Mouse (Mus musculus) c-Kit-negative CD71-positive TER-119-positive erythroid progenitor cells, embryonic 14.5 days (primary cell): ENCODE results near the gene Igfbp4.

Source experiments
- DNase-seq: peaks from one replicate; pipeline ENCODE4 v3.0.0-alpha.2; 2013; ENCODE audit warnings: low read depth, low spot score

Gene Igfbp4

DNA sequence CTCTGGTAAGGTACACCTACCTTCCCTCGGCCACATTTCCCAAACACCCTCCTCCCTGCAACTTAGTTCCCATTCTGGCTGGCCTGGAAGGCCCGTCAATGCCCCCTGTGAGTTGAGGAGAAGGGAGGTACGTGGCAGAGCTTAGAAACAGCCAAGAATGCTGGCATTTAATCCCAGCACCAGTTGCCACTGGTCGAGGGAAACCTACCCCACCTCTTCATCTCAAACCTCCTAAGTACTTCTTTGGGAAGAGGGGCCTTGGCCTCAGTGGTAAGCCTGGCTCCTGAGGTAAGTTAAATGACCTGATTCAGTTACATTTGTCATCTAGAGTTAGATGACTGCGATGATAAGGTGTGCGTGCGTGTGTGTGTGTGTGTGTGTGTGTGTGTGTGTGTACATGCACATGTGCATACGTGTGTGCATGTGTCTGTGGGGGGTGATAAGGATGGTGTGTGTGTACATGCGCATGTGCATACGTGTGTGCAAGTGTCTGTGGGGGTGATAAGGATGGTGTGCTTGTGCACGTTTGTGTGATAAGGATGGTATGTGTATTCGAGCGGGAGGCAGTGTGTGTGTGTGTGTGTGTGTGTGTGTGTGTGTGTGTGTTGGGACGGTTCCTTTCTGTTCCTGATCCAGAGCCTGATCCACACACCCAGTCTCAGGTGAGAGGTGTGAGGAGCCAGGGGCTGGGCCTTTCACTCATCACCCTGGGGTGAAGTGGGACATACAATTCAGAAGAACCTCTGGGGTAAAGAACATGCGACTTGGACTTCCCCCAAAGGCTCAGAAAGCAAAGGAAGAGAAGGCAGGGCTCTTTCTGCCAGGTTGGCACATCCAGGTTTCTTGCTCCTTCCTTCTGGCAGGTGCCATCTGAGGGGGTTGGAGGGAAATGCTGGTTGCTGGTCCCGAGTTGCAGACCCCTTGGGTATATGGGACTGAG is 1.1 kb downstream of the Igfbp4 start:
- DNase-seq = no peak

DNA sequence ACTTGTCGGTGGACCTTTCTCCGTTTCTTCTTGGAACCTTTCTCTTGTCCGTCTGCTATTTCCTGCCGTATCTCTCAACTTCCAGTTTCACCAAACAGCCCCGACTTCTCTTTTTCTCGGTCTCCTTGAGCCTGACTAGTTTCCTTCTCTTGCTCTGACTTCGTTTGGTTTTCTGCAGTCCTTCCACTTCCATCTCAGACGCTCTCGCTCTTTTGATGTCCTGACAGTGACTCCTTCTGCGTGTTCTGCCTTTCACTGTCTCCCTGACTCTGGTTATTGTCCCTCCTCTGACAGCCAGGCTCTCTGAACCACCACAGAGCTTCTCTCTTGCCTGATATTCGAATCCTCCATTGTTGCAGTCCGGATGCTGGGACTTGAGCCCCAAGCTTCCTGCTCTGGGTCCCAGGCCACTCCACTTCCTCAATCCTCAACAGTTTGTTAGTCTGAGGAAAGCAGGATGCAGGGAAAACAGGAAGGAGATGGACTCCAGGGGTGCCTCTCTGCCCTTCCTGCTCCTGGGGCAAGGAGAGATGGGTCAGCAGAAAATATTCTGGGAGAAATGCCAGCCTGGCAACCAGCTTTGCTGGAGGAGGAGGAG is 1.9 kb downstream of the Igfbp4 start:
- no peak for DNase-seq

DNA sequence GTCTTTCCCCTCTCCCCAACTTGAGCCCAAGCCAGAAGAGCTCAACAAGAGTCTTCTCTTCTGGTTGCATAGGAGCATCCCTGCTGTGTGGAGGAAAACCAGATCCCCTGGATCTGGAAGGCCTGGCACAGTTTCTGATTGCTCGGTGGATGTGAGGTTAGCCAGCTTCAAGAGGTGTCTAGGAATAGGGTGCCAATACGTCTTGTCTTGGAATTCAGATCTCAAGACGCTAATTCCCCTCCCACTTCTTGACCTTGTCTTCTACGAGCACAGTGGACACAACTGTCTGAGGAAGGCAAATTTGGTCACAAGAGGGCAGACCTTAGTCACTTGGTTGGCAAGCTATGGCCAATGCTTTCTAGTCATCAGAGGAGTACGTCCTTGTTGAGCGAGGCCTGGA is 2.6 kb downstream of the Igfbp4 start:
- no peak for DNase-seq

DNA sequence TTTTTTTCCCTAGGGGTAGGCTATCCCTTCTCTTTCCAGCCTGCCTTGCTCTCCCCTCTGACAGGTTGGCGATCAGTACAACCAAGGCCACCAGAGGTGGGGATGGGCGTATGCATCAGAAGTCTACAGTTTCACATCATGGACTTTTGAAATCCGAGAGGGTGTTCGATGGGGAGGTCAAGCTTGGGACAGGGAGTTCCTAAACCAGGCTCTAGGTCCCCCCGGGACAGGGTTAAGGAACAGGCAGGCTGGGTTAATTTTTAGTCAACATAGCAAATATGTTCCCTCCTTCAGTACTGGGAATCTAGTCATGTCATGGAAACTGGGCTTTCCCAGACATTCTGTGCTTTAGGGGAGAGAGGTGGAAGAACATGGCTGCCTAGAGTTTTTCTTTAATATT is 3.3 kb downstream of the Igfbp4 start:
- DNase-seq = no peak

DNA sequence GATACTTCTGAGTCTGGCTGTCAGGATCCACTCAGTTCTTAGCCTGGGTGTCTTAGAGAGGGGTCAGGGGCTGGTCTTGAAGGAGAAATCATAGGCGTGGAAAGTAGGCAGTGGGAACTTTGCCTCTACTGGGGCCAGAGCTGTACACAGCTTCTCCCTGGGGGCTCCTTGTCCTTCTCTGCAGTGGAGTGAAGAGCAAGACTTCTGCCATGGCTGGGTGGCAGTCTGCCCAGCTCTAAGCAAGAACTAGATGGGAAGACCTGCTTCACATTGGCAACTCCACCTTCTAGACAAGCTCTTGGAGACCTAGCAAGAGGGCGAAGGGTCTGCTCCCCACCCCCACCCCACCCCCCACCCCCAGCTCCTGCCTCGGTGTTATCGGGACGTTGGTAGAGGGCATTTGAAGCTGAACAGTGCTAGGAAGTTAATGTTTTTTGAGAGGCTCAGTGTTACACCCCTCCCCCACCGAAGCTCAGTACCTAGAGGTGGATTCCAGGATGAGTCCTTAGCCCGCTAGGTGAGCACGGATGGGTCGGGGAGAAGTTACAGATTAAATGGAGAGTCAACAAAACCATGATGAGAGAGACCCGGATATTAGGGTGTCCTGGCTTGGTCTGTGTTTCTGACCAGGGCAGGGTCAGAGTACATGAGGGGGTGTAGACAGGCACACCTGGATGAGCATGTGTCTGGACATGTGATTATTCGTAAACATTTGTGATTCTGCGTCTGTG is 4.3 kb downstream of the Igfbp4 start:
- DNase-seq = no peak

DNA sequence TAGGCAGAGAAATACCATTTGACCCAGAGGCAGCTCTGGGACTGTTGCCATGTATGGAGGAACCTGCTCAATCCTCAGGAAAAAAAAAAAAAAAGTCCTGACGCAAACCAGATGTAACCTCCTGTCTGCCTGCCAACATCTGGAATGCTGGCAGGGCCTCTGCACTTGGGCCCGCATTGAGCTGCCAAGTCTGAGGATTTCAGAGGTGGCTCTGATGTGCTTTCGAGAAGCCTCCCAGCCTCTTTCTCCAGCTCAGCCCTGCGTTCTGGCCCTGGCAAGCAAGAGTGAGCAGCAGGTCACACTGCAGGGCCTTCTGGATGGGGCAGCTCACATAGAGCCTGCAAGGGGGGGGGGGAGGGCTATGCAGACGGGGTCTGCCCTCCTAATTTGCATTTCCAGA is 6.1 kb downstream of the Igfbp4 start:
- no peak for DNase-seq

DNA sequence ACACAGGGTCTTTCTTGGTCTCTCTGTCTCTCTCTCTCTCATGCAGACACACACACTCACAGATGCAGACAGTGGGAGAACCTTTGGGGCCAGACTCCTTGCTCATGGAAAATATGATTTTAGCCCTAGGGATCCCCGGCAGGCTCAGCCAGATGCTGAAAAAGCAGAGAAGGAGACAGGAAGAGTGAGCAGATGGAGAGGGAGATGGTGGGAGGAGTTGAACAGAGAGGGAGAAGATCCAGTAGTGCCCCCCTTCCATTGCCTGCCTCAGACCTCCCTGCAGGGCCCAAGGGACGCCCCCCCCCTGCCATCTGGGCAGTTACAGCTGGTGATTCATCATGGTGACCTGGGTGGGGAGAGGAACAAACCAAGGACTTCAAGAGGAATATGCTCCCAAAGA is 6.6 kb downstream of the Igfbp4 start:
- no peak for DNase-seq

DNA sequence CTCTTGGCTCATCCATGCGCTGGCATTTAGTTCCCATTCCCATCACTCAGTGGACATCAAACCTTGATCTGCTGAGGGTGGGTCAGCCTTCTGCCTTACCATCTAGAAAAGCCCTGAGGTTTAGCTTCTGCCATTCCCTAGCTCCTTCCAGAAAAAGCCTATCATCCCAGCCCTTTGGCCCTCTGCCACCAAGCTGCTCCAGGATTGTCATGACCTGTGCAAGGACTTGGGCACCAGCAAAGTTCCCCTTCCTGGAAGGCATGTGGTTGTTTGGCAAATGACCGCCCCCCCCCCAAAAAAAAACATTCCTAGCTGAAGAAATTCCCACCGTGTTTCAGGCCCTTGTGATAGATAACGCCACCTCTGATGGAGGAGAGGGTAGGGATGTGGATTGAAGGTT is 14.1 kb downstream of the Igfbp4 start:
- DNase-seq = no peak

DNA sequence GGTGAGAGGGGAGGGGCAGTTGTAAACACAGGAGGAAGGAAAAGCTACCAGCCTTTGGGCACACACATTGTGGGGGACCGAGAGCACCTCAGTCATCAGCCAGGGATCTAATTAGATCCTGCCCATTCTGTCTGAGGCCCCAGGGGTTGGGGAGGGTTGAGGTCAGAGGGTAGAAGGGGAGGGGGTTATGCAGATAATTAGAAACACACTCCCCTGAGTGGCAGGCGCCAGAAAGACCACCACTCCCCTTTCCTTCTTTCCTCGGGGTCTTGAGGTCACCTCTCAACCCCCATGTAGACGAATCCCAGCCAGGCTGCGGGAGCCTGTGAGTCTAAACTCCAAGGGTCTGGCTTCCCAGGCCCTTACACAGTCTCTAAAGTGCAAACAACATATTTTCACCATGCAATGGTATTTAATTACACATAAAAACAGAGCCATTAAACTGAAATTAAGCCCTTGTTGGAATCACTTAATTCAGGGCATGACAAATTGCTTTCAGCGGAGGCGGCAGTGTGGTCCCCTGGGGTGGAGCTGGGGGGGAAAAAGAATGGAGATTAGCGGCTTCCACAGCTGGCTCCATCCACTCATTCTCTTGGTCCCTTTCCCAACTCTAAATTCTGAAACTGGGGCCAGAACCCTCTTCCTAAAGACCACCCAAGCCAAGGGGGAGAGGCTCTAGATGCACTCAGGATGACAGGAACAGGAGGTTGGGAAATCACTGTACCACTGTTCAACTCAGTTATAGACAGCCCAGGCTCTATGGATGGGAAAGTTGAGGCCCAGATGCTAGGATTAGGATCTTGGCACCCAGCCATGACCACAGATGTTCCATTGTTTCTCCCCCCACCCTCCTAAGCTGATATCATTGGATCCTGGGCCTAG is 14.8 kb downstream of the Igfbp4 start:
- DNase-seq = no peak

DNA sequence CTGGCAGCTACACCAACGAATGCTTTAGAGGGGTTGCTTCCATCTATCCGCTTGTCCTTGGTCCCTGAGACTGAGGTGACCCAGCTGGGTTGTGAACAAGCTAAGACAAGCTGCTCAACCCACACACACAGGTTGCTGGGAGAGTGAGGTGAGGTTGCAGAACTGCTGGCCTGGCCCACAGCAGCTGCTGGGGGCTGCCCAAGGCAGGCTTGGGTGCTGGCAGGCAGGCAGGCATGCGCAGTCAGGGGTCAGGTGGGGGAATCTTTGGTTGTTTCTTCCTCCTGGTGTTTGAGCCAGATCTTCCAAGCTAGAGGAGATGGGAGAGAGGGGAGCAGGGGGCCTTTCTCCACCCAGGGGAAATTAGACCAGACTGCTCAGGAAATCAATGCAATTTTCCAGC is 19.4 kb downstream of the Igfbp4 start:
- no peak for DNase-seq

DNA sequence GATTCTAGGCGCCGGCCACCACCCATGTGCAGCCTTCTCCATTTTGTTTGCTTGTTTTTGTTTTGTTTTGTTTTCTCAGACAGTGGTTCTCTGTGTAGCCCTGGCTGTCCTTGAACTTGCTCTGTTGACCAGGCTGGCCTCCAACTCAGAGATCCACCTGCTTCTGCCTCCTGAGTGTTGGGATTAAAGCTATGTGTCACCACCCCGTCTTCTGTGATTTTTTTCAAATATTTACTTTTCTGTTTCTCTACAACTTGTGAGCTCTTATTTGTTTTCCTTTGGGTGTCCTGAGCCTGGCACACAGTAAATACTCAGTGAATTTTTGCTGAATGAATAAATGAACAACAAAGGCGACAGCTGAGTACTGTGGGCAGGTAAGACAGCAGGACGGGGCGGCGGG is 21.6 kb downstream of the Igfbp4 start:
- no peak for DNase-seq

DNA sequence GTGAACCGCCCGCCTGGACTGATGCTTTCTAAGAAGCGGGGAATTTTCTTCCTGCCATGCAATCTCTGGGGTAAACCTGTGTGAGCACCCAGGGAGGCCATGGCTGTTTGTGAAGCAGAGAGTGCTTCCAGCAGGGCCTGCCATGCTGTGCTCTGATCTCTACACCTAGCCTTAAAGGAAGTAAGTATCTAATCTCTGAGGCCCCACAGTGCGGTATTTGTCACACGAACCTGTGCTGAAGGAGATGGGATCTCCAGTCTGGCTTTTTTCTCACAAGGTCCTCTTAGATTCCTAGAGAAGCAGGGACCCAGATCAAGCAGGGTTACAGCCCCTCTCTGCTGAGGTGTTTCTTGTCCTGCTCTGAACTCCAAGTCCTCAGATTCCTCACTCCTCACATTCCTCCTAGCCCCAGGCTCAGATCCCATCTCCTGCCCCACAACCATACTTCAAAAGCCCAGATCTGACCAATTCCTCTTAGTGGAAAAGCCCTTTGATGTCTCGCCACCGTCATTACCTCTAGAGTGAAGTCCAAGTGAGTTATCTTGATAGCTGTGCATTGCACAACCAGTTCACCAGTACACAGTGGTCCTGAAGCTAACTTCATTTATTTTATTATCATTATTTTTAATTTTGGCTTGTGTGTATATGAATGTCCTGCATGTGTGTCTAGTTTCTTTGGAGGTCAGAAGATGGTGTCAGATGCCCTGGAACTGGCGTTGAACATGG is 22.5 kb downstream of the Igfbp4 start:
- no peak for DNase-seq

DNA sequence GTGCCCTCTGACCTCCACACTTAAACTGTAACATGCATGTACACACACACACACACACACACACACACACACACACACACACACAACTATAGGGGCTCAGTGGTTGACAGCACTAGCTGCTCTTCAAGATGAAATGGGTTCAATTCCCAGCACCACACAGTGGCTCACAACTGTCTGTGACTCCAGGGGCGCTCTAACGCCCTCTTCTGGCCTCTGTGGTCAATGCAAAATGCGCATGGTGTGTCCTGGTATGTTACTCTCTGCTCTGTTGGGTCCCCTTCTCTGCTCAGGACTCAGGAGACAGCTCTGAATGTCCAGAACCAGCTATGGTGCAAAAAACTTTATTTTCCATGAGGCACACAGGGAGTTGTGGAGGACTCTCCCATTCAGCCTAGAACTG is 24.3 kb downstream of the Igfbp4 start:
- DNase-seq = no peak

DNA sequence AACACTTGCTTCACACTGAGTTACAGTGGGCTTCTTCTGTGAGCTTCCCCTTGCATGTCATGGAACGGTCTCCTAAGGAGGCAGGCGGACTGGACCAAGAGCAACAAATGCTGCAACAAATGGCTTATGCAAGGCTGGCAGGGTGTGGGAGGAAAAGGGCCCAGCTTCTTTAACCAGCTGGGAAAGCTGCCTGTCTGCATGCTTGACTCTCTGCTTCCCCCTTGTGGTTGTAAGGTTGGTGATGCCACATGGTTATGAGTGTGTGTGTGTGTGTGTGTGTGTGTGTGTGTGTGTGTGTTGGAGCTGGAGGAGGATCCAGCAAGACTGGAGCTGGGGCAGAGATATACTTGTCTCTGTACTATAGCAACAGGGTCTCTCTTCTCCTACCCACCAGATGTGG is 24.9 kb downstream of the Igfbp4 start:
- peak; percentile 25 for DNase-seq

DNA sequence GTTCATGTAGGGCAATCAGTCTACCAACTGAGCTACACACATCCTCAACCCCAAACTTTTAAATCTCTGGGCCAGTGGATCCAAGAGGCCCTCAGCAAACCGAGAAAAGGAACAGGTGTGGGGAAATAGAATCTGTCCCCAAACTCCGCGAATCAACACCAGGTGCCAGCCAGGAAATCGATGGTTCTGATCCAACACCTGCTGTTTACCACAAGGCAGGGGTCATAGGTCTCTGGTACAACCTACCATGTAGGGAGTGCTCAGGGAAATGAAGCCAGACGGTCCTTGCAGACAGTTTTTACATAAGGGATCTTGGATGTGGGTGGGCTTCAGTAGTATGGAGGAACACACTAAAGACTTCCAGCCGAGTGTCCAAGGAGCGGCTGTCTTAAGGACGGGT is 26.5 kb downstream of the Igfbp4 start:
- no peak for DNase-seq

DNA sequence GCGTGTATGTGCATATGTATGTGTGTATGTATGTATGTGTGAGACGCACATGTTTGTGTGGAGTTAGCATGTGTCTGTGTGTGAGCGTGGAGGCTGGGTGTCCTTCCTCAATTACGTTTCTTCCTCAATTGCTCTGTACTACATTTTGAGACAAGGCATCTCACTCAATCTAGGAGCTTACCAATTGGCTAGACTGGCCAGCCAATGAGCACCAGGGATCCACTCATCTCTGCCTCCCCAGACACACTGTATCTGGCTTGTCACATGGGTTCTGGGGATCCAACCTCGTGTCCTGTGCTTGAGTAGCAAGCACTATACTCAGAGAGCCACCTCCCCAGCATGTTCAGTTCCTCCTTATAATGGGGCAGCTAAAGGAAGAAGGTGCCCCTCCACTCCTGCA is 27.4 kb downstream of the Igfbp4 start:
- no peak for DNase-seq

DNA sequence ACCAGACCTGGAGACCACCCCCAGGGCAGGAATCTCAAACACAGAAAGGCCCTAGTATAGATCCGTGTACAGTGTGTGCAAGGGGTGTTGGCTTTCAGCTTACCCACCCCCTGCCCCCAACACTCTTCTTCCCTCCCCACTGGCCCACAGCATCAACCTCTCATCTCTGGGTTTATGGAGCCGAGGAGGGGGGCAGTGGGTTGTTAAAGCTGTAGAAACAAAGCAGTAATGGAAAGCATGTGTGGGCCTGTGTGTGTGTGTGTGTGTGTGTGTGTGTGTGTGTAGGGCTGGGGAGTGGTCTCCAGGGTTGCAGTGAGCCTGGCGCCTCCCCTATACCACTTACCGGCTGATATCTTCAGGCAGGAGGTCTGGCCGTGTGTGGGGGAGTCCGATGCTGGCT is 30.8 kb downstream of the Igfbp4 start:
- no peak for DNase-seq

DNA sequence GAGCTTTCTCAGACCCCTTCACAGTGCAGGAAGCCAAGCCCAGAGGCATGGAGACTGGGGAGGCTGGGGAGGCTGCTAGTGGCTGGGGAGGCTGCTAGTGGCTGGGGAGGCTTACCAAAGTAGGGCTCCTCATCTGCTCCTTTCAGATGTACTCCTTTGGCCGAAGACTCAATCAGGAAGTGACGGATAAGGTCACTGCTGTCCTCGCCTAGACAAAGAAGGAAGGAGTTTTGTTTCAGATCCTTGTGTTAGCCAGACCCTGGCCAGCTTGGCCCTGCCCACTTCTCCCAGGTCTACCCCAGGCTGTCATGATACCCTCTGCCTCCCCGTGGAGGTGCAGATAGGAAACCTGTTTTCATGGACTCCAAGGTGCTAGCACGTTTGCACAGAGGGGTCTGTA is 32.7 kb downstream of the Igfbp4 start:
- DNase-seq = no peak

DNA sequence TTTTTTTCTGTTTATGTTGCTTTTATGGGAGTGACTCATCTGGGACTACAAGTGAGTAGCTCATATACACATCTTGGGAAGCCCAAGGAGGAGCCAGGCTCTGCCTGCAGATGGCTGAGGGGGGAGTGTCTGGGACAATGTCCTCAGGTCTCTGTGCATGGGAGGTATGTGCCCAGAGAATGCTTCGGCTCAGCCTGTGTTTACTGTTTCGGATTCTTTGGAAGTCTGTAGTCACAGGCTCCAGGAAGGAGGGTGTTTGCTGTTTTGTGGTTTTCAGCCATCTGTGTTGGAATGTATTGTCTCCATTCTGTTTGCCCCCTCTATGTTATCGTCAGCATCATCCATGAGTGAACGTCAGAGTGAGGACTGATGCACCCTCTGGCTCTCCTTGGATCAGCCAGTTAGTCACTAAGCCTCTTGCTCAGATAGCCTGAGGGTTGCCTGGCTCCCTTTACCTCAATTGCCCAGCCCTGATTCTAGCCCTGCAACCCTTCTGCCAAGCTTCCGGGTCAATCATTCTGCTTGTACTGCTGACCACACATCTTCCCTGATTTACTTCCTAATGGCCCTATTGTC is 35.8 kb downstream of the Igfbp4 start:
- no peak for DNase-seq

DNA sequence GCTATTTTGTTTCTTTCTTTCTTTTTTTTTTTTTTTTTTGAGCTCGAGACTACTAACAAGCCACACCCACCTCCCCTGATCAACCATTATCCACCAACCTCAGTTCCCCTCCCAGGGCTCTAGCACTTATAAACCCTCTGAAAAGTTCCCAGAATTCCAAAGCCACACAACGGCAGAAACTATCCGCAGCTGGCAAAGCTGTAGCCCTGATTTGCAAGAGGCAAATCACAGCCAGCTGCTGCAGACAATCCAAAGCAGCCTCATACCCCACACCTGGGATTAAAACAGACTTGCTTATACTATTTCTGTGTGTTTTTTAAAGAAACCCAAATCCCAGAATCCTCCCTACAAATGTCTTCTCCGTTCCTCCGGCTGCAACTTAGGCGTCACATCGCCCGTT is 36.8 kb downstream of the Igfbp4 start:
- no peak for DNase-seq
